Mouse (Mus musculus) midbrain, embryonic 10.5 days (tissue): Measurements from ENCODE around the gene Cul4a. TPM values are rescaled to one million over a fixed set of nuclear protein-coding genes. Genes with fewer than 3 reads are reported as not detected.
"Not testable (repeated sequence)": the region's sequence is repeated elsewhere in the genome, so short reads cannot be mapped to it uniquely, and the experiment has no call there.

ENCODE experiments used
- DNase-seq: peaks from one replicate; pipeline ENCODE4 v3.0.0-alpha.2; 2017; ENCODE audit warnings: low spot score
- H3K27ac ChIP-seq: fragments of 300-500 bp; sonication (generic); replicated peaks from 2 replicates; pipeline ENCODE4 v1.5.1; 2016; ENCODE audit warnings: mild to moderate bottlenecking
- H3K27me3 ChIP-seq: fragments of 300-500 bp; sonication (generic); 2 replicates; pipeline ENCODE4 v1.6.1; 2016; ENCODE audit warnings: low read depth, mild to moderate bottlenecking; ENCODE audit not compliant: poor library complexity, severe bottlenecking
- H3K36me3 ChIP-seq: fragments of 300-500 bp; sonication (generic); 2 replicates; pipeline ENCODE4 v1.6.1; 2016; ENCODE audit warnings: mild to moderate bottlenecking, moderate library complexity
- H3K4me1 ChIP-seq: fragments of 300-500 bp; sonication (generic); 2 replicates; pipeline ENCODE4 v1.6.1; 2016
- H3K4me3 ChIP-seq: fragments of 300-500 bp; sonication (generic); 2 replicates; pipeline ENCODE4 v1.5.1; 2016; ENCODE audit warnings: mild to moderate bottlenecking, moderate library complexity
- H3K9me3 ChIP-seq: fragments of 300-500 bp; sonication (generic); replicated peaks from 2 replicates; pipeline ENCODE4 v1.6.1; 2016; ENCODE audit warnings: mild to moderate bottlenecking
- WGBS: fragments of 180-500 bp; shearing (Covaris S2); methylation state at CpG from one replicate; pipeline ENCODE4 v1.1.7; 2016; 5-methylcytosine and 5-hydroxymethylcytosine counted together
- polyA plus RNA-seq: library from polyadenylated mRNA; unstranded; fragments of >200 nt; fragmentation: Nextera tagmentation; extraction: Ambion mirVana; gene quantifications from 2 replicates; pipeline ENCODE4 v1.2.1, GENCODE M21; 2016

Cul4a gene
- polyA plus RNA-seq, result 77.9 and 83.2 TPM in 2 replicates

DNA sequence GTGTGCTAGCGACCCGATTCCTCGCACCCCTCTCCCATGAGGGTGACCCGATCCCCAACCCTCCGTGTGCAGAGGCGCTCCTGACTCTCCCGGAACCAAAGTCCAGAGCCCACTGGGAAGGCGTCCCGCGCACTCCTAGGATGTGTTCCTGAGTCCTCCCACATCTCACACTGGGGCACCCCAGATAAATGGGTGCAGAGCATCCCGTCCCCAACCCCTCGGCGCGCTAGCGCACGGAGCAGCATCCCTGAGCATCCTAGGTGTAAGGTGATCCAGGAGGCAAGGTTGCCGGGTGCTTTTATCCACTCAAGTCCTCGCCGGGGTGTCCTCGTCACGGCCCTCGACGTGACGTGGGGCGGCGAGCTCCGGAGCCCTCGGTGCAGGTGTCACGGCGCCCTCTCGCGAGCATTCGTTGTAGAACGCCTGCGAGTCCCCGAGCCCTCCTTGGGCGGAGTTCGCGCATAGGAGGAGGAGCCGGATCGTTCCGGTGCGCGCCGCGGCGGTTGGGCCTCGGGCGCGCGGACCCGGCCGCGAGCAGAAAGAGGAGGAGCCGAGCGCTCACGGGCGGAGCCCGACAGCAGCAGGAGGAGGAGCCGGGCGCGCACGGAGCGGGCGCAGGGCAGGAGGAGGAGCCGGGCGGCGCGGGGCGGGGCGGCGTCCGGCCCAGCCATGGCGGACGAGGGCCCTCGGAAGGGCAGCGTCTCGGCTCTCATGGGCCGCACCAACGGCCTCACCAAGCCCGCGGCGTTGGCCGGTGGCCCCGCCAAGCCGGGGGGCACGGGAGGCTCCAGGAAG is at the start of gene Cul4a, which contains the start of gene Pcid2:
Cul4a (plus strand) TSS at position 535 of the 795 bp plus-strand sequence.
Pcid2 (minus strand) TSS at position 373 of the 795 bp plus-strand sequence.
- DNase-seq, result peak; percentile 98
- peaks cover 39% of the 10 kb centered on the region for H3K4me1 ChIP-seq
- no peaks in the 10 kb centered on the region for H3K27me3 ChIP-seq
- H3K9me3 ChIP-seq, result no peaks in the 10 kb centered on the region
- peaks cover 30% of the 10 kb centered on the region for H3K36me3 ChIP-seq
- peak within 1 kb of the TSS; percentile 100 for H3K4me3 ChIP-seq
- under 1% methylated on average over 83 of the region's 87 CpGs for WGBS
- peak within 1 kb of the TSS; percentile 94 for H3K27ac ChIP-seq

GRCm38 (mm10) chr8:13057351-13057750 is 48.1 kb upstream of the Cul4a start:
- DNase-seq, result no peak
- Histone ChIP-seq H3K36me3 (no peaks in the 10 kb centered on the region), H3K27me3 (0 out of 2 replicates have a peak, but pooled peaks cover 6% of the 10 kb centered on the region), H3K27ac (no peak overlapping the region), H3K4me1 (no peaks in the 10 kb centered on the region), H3K4me3 (no peak overlapping the region), H3K9me3 (no peaks in the 10 kb centered on the region)
- 85% methylated on average over 4 of the region's 4 CpGs for WGBS

- Histone ChIP-seq H3K36me3 (no peaks in the 10 kb centered on the region), H3K27me3 (no peaks in the 10 kb centered on the region), H3K4me3 (no peak within 1 kb of the TSS), H3K4me1 (no peaks in the 10 kb centered on the region), H3K27ac (no peak within 1 kb of the TSS), H3K9me3 (no peaks in the 10 kb centered on the region)
- DNase-seq, result no peak
- WGBS, result 85% methylated on average over 17 of the region's 17 CpGs
Measured at GRCm38 (mm10) chr8:13060441-13061150, 44.8 kb upstream of the Cul4a start, which contains the start of gene Proz. Proz (plus strand) TSS chr8:13060914.

- Histone ChIP-seq H3K9me3 (no peaks in the 10 kb centered on the region), H3K27me3 (no peaks in the 10 kb centered on the region), H3K36me3 (no peaks in the 10 kb centered on the region), H3K4me1 (no peaks in the 10 kb centered on the region), H3K4me3 (no peak overlapping the region), H3K27ac (no peak overlapping the region)
- no peak for DNase-seq
- WGBS, result 85% methylated on average over 16 of the region's 16 CpGs
Measured at GRCm38 (mm10) chr8:13063112-13063511, 42.3 kb upstream of the Cul4a start.

- Histone ChIP-seq H3K4me3 (no peak overlapping the region), H3K27ac (no peak overlapping the region), H3K4me1 (no peaks in the 10 kb centered on the region), H3K27me3 (no peaks in the 10 kb centered on the region), H3K36me3 (peaks cover 60% of the 10 kb centered on the region), H3K9me3 (no peaks in the 10 kb centered on the region)
- 94% methylated on average over 11 of the region's 11 CpGs for WGBS
- no peak for DNase-seq
Measured at GRCm38 (mm10) chr8:13073255-13073654, 32.2 kb upstream of the Cul4a start.

DNA sequence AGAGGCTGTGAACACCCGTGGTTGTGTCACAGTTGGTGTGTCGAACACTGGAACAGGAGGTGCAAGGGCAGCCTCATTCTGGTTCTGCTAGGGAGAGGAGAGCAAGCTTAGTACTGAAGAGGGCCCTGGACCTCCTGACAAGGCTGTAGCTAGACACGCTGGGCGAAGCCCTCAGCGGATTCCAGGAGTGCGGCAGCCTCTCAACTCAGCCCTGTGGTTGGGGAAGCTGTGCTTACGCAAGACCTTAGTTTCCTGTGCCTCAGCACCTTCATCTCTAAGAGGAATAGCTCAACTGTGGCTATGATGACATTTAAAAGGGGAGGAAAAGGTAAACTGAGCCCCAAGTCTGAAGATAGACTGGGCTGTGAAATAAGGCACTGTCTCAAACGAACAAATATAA is 30.4 kb upstream of the Cul4a start:
- no peak overlapping the region for H3K27ac ChIP-seq
- no peaks in the 10 kb centered on the region for H3K9me3 ChIP-seq
- peaks cover 77% of the 10 kb centered on the region for H3K36me3 ChIP-seq
- WGBS, result 93% methylated on average over 8 of the region's 8 CpGs
- no peak for DNase-seq
- H3K4me1 ChIP-seq, result no peaks in the 10 kb centered on the region
- no peaks in the 10 kb centered on the region for H3K27me3 ChIP-seq
- no peak overlapping the region for H3K4me3 ChIP-seq

DNA sequence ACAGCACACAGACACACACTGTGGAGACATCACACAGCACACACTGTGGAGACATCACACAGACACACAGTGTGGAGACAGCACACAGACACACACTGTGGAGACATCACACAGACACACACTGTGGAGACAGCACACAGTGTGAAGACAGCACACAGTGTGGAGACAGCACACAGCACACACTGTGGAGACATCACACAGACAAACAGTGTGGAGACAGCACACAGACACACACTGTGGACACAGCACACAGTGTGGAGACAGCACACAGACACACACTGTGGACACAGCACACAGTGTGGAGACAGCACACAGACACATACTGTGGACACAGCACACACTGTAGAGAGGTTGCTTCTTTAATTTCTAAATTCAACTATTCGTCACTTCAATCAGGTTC is 29.8 kb upstream of the Cul4a start:
- not testable (repeated sequence) for H3K27me3 ChIP-seq, H3K4me1 ChIP-seq, H3K4me3 ChIP-seq, DNase-seq, H3K9me3 ChIP-seq, H3K27ac ChIP-seq
- H3K36me3 ChIP-seq, result peaks cover 83% of the 10 kb centered on the region
- WGBS, result 97% methylated on average over 1 of the region's 1 CpGs

DNA sequence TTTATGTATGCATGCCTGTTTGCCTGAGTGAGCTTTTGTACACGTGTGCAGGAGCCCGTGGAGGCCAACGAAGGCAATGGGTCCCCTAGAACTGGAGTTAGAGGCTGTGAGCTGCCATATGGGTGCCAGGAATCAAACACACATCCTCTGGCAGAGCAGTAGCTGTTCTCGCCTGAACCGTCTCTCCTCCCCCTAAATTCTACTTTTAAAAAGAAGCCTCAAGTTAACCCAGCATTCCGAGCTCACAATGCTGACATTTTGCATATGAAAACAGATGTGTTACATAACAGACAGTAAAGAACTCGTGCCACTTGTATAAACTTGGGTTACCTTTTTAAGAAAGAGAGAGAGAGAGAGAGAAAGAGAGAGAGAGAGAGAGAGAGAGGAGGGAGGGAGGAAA is 27.9 kb upstream of the Cul4a start:
- 87% methylated on average over 7 of the region's 7 CpGs for WGBS
- no peak for DNase-seq
- Histone ChIP-seq H3K27ac (no peak overlapping the region), H3K4me1 (no peaks in the 10 kb centered on the region), H3K36me3 (peaks cover 100% of the 10 kb centered on the region), H3K27me3 (no peaks in the 10 kb centered on the region), H3K4me3 (no peak overlapping the region), H3K9me3 (no peaks in the 10 kb centered on the region)

- Histone ChIP-seq H3K36me3 (peaks cover 36% of the 10 kb centered on the region), H3K27me3 (no peaks in the 10 kb centered on the region), H3K27ac (peak overlapping the region; percentile 94), H3K4me1 (peaks cover 39% of the 10 kb centered on the region), H3K4me3 (peak overlapping the region; percentile 100), H3K9me3 (no peaks in the 10 kb centered on the region)
- WGBS, result under 1% methylated on average over 45 of the region's 45 CpGs
- peak; percentile 89 for DNase-seq
Measured at GRCm38 (mm10) chr8:13104691-13105086, 732 bp upstream of the Cul4a start.

GRCm38 (mm10) chr8:13105908-13106551 is 609 bp downstream of the Cul4a start:
- DNase-seq, result no peak
- H3K9me3 ChIP-seq, result no peaks in the 10 kb centered on the region
- H3K4me3 ChIP-seq, result peak overlapping the region; percentile 100
- H3K36me3 ChIP-seq, result peaks cover 27% of the 10 kb centered on the region; the same call in 1 of the 2 replicates
- peaks cover 39% of the 10 kb centered on the region for H3K4me1 ChIP-seq
- under 1% methylated on average over 62 of the region's 63 CpGs for WGBS
- H3K27me3 ChIP-seq, result no peaks in the 10 kb centered on the region
- H3K27ac ChIP-seq, result peak overlapping the region; percentile 94

- peaks cover 39% of the 10 kb centered on the region for H3K4me1 ChIP-seq
- no peaks in the 10 kb centered on the region for H3K27me3 ChIP-seq
- 91% methylated on average over 13 of the region's 13 CpGs for WGBS
- no peaks in the 10 kb centered on the region for H3K9me3 ChIP-seq
- H3K36me3 ChIP-seq, result peaks cover 21% of the 10 kb centered on the region
- H3K4me3 ChIP-seq, result no peak overlapping the region
- no peak for DNase-seq
- H3K27ac ChIP-seq, result no peak overlapping the region
Measured at GRCm38 (mm10) chr8:13107990-13108638, 2.7 kb downstream of the Cul4a start.

DNA sequence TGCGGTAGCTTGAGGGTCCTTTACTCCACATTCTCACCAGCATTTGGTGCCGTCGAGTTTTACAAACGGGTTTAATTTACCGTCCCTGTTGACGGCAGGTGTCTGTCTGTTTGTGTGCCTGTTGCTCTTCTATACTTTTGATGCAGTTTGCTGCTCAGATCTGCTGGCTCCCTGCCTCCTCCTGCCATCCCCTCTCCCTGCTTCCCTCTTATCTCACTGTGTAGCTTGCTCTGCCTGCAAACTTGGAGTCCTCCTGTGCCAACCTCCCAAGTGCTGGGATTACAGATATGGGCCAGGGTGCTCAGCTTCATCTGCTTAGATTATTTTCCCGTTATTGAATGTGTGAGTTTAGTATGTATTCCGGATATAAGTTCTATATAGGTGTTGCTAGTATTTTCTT is 3.5 kb downstream of the Cul4a start:
- Histone ChIP-seq H3K27me3 (no peaks in the 10 kb centered on the region), H3K4me3 (no peak overlapping the region), H3K36me3 (peaks cover 30% of the 10 kb centered on the region), H3K9me3 (no peaks in the 10 kb centered on the region), H3K4me1 (peaks cover 32% of the 10 kb centered on the region), H3K27ac (no peak overlapping the region)
- no peak for DNase-seq
- 89% methylated on average over 8 of the region's 8 CpGs for WGBS
